22 mouse cellular contexts compared by ENCODE assay signal in genomic region chr5:137544926-137545325, GRCm38 (mm10). TPM values are rescaled to one million over a fixed set of nuclear protein-coding genes. Genes with fewer than 3 reads are reported as not detected.
"Had no signal": no experiment of that assay in that cellular context is flagged by ENCODE, and none has a peak within 500 bp of the region (broad histone marks: within the 10 kb centered on the region; RNA-seq: fewer than 3 reads in every experiment).

No protein-coding gene starts in this region.

- H3K4me1 ChIP-seq: limb, embryonic 13.5 days; midbrain, embryonic 10.5 days; neural tube, embryonic 12.5 days had no signal

- H3K27me3 ChIP-seq: limb, embryonic 13.5 days; neural tube, embryonic 12.5 days had no signal

- H3K9me3 ChIP-seq: limb, embryonic 13.5 days; midbrain, embryonic 10.5 days; neural tube, embryonic 12.5 days had no signal

- H3K27ac ChIP-seq: limb, embryonic 13.5 days; midbrain, embryonic 10.5 days; neural tube, embryonic 12.5 days had no signal

- DNase-seq: kidney, postnatal 10 days; left cerebral cortex, postnatal 4 days; lung, embryonic 14.5 days; lung, postnatal 10 days; lung, postnatal 4 days; midbrain, embryonic 14.5 days; retina, postnatal 1 day; right cerebral cortex, postnatal 4 days; spleen, adult 18-20 months; thymus, adult 2 months; thymus, postnatal 25 days had no signal

- H3K4me3 ChIP-seq: limb, embryonic 13.5 days; midbrain, embryonic 10.5 days; myocyte; neural tube, embryonic 12.5 days had no signal

- H3K36me3 ChIP-seq: limb, embryonic 13.5 days; midbrain, embryonic 10.5 days; neural tube, embryonic 12.5 days had no signal

RNA-seq across cellular contexts. Expression of gene Actl6b, which starts 8.4 kb away (rescaled TPM):
- total RNA-seq: megakaryocyte, adult 5-6 weeks had no signal
- polyA plus RNA-seq: lung, embryonic 14.5 days; myocyte; thymus, adult 2 months had no signal

RNA-seq across cellular contexts. Expression of gene Epo, which starts 11.9 kb away (rescaled TPM):
- total RNA-seq: layer of hippocampus, adult 8-10 months; layer of hippocampus, postnatal 14 days; left cerebral cortex, adult 18-20 months; left cerebral cortex, postnatal 10 days; left cerebral cortex, postnatal 4 days; megakaryocyte, adult 5-6 weeks had no signal
- polyA plus RNA-seq: large intestine, adult 2 months; midbrain, embryonic 14.5 days; myocyte; neural tube, embryonic 12.5 days; thymus, adult 2 months; urinary bladder, adult 2 months had no signal
